Mouse (Mus musculus): Measurements from ENCODE around the gene Pot1b.

- TF ChIP-seq CTCF (IDR thresholded peaks at IDR 0.05; ENCODE audit: control insufficient read depth, insufficient read depth, low read length) (peak; percentile 26; the same call in 1 of the 2 replicates), POLR2A (IDR thresholded peaks at IDR 0.05; ENCODE audit: borderline replicate concordance, control insufficient read depth, low read depth, low read length) (no peak)
Measured at GRCm38 (mm10) chr17:55702161-55702820, 10.1 kb downstream of the Pot1b start.
